Mouse (Mus musculus) kidney, adult 2 months (tissue): ENCODE data around the gene Tppp2. TPM values are rescaled to one million over a fixed set of nuclear protein-coding genes. Genes with fewer than 3 reads are reported as not detected.
A peak's percentile ranks its signal among the peaks of the same experiment; 100 is the strongest.

Source experiments
- DNase-seq: peaks from one replicate; pipeline ENCODE4 v3.0.0; 2021
- H3K27ac ChIP-seq: fragments of 200-500 bp; 2 replicates; pipeline ENCODE4 v1.5.1; 2012; ENCODE audit warnings: low read depth, low read length, control low read depth, inconsistent platforms; ENCODE audit not compliant: insufficient read depth
- H3K27me3 ChIP-seq: fragments of 200-500 bp; replicated peaks from 2 replicates; pipeline ENCODE4 v1.6.1; 2012; ENCODE audit warnings: mild to moderate bottlenecking, moderate library complexity, low read length, inconsistent platforms; ENCODE audit not compliant: control insufficient read depth, insufficient read depth
- H3K36me3 ChIP-seq: fragments of 200-500 bp; 2 replicates; pipeline ENCODE4 v1.6.1; 2012; ENCODE audit warnings: mild to moderate bottlenecking, moderate library complexity, low read length, inconsistent platforms; ENCODE audit not compliant: control insufficient read depth, insufficient read depth
- H3K4me1 ChIP-seq: fragments of 200-500 bp; 2 replicates; pipeline ENCODE4 v1.6.1; 2011; ENCODE audit warnings: low read length; ENCODE audit not compliant: control insufficient read depth, insufficient read depth
- H3K4me3 ChIP-seq: fragments of 200-500 bp; 2 replicates; pipeline ENCODE4 v1.5.1; 2011; ENCODE audit warnings: mild to moderate bottlenecking, low read depth, low read length, control low read depth; ENCODE audit not compliant: insufficient read depth
- CTCF ChIP-seq: fragments of 200-500 bp; conservative IDR thresholded peaks from 2 replicates; pipeline ENCODE4 v1.5.1; 2011; ENCODE audit warnings: low read depth, mild to moderate bottlenecking, control low read depth, low read length, moderate library complexity, mixed read lengths; ENCODE audit not compliant: insufficient read depth, insufficient read length
- POLR2A ChIP-seq: fragments of 200-500 bp; IDR thresholded peaks from one replicate; pipeline ENCODE4 v1.6.1; 2011; ENCODE audit warnings: low read depth, low read length, control low read depth
- whole genome bisulfite sequencing: fragments of 180-500 bp; shearing (Covaris S2); methylation state at CpG from one replicate; pipeline ENCODE4 v1.1.7; 2018; 5-methylcytosine and 5-hydroxymethylcytosine counted together
- polyA plus RNA-seq: library from polyadenylated mRNA; depleted of rRNA; stranded (reverse); fragments of >200 nt; gene quantifications from 2 replicates; pipeline ENCODE4 v1.2.3, GENCODE M21; 2012

The Tppp2 gene
- polyA plus RNA-seq, 1 experiment: not detected

- Histone ChIP-seq H3K36me3 (no peaks in the 10 kb centered on the region), H3K4me3 (peak overlapping the region; percentile 51), H3K27me3 (no peaks in the 10 kb centered on the region), H3K27ac (peak overlapping the region; percentile 53), H3K4me1 (0 out of 2 replicates have a peak, but pooled peaks cover 2% of the 10 kb centered on the region)
- 21% methylated on average over 14 of the region's 14 CpGs for WGBS
- peak; percentile 78 for DNase-seq
- TF ChIP-seq CTCF (no peak), POLR2A (no peak)
Observed at GRCm38 (mm10) chr14:51912391-51913061, 5.7 kb upstream of the Tppp2 start.

- Histone ChIP-seq H3K36me3 (no peaks in the 10 kb centered on the region), H3K4me1 (0 out of 2 replicates have a peak, but pooled peaks cover 2% of the 10 kb centered on the region), H3K27me3 (no peaks in the 10 kb centered on the region), H3K4me3 (peak overlapping the region; percentile 51), H3K27ac (peak overlapping the region; percentile 78)
- TF ChIP-seq POLR2A (no peak), CTCF (no peak)
- 1% methylated on average over 58 of the region's 58 CpGs for WGBS
- DNase-seq: peak; percentile 92
Observed at GRCm38 (mm10) chr14:51913062-51913959, 4.9 kb upstream of the Tppp2 start.

- Histone ChIP-seq H3K4me3 (peak within 1 kb of the TSS; percentile 51), H3K4me1 (0 out of 2 replicates have a peak, but pooled peaks cover 2% of the 10 kb centered on the region), H3K27ac (peak within 1 kb of the TSS; percentile 78), H3K27me3 (no peaks in the 10 kb centered on the region), H3K36me3 (no peaks in the 10 kb centered on the region)
- peak; percentile 83 for DNase-seq
- 7% methylated on average over 20 of the region's 23 CpGs for WGBS
- TF ChIP-seq POLR2A (no peak), CTCF (no peak)
Observed at GRCm38 (mm10) chr14:51913960-51914762, 4.1 kb upstream of the Tppp2 start, which contains the start of gene Ndrg2. Gene Ndrg2 (minus strand): TSS chr14:51914158.

- no peak for DNase-seq
- no peak overlapping the region for H3K4me3 ChIP-seq
- TF ChIP-seq CTCF (no peak), POLR2A (no peak)
- 12% methylated on average over 3 of the region's 3 CpGs for WGBS
- no peak overlapping the region for H3K27ac ChIP-seq
- no peaks in the 10 kb centered on the region for H3K36me3 ChIP-seq
- 0 out of 2 replicates have a peak, but pooled peaks cover 2% of the 10 kb centered on the region for H3K4me1 ChIP-seq
- no peaks in the 10 kb centered on the region for H3K27me3 ChIP-seq
Observed at GRCm38 (mm10) chr14:51915030-51915429, 3.2 kb upstream of the Tppp2 start.

GRCm38 (mm10) chr14:51916539-51916938, 1.7 kb upstream of the Tppp2 start:
- H3K4me1 ChIP-seq: 0 out of 2 replicates have a peak, but pooled peaks cover 2% of the 10 kb centered on the region
- no peak for TF ChIP-seq POLR2A
- TF ChIP-seq CTCF: no peak
- H3K27me3 ChIP-seq: no peaks in the 10 kb centered on the region
- no peak overlapping the region for H3K27ac ChIP-seq
- H3K4me3 ChIP-seq: no peak overlapping the region
- 91% methylated on average over 4 of the region's 4 CpGs for WGBS
- no peak for DNase-seq
- H3K36me3 ChIP-seq: no peaks in the 10 kb centered on the region

GRCm38 (mm10) chr14:51918966-51919365, 741 bp downstream of the Tppp2 start:
- Histone ChIP-seq H3K27ac (no peak overlapping the region), H3K4me3 (no peak overlapping the region), H3K27me3 (no peaks in the 10 kb centered on the region), H3K36me3 (no peaks in the 10 kb centered on the region), H3K4me1 (no peaks in the 10 kb centered on the region)
- no peak for DNase-seq
- no peak for TF ChIP-seq CTCF
- TF ChIP-seq POLR2A: no peak
- WGBS: 92% methylated on average over 4 of the region's 4 CpGs
